Mouse (Mus musculus) brain, embryonic 14.5 days (tissue): Measurements from ENCODE around the gene Nt5dc2. TPM values are rescaled to one million over a fixed set of nuclear protein-coding genes. Genes with fewer than 3 reads are reported as not detected.
A peak's percentile ranks its signal among the peaks of the same experiment; 100 is the strongest.

Experiments used
- DNase-seq: peaks from one replicate; pipeline ENCODE4 v3.0.0-alpha.2; 2011; ENCODE audit warnings: low read depth
- CTCF ChIP-seq: fragments of 200-500 bp; IDR thresholded peaks from 2 replicates; pipeline ENCODE4 v1.5.1; 2012; ENCODE audit warnings: inconsistent platforms, mild to moderate bottlenecking, moderate library complexity, borderline replicate concordance; ENCODE audit not compliant: insufficient read depth, insufficient read length; ENCODE audit errors: extremely low read depth
- POLR2A ChIP-seq: fragments of 200-500 bp; IDR thresholded peaks from 2 replicates; pipeline ENCODE4 v1.6.1; 2012; ENCODE audit warnings: mild to moderate bottlenecking, inconsistent platforms, borderline replicate concordance; ENCODE audit not compliant: poor library complexity, insufficient read depth, insufficient read length, severe bottlenecking; ENCODE audit errors: extremely low read depth
- polyA plus RNA-seq: library from polyadenylated mRNA; depleted of rRNA; stranded (reverse); fragments of >200 nt; gene quantifications from 2 replicates; pipeline ENCODE4 v1.2.3, GENCODE M21; 2012; rRNA removed

Gene Nt5dc2
- polyA plus RNA-seq, result 369 and 407 TPM in 2 replicates

DNA sequence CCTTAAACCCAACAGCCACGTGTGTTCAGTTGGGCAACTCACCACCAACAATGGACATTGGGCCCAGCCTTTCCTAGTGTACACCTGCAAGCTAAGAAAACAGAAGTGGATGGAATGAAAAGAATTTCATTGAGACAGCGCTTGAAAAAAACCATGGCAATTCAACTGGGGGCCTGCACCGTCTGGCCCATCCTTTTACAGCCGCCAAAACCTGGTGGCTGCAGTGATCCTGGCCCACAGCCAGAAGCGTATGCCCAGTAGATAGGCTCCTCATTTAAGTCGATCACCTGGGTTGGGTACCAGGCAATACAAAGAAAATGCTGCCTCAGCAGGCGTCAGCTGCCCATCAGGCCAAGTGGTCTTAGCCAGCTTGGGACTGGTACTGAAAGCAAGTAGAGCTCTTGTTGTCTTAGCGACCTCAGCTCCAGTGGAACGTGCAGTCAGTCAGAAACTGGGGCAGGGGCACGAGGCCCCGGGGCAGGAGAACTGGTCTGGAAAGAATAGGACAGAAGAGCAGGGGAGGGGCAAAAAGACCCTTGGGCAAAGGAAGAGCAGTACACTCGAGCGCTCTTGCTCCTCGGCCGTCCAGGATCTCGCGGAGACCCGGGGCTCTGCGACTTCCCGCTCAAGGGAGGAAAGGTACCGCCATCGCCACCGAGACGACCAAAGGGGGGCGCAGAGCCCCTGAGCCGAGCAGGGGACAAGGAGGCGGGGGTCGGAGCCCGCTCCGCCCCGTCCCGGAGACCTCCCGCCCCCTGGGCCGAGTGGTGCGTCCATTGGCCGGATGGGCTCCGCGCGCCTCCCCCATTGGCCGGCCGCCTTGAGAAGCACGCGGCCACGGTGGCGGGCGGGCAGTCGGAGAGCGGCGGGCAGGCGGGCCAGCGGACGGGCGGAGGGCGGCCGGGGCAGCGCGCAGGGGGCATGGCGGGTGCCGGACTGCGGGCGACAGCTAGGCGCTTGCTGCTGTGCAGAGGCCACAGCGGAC lies at the start of gene Nt5dc2:
Gene Nt5dc2 (plus strand): TSS at position 818 of the 985 bp plus-strand sequence.
- peak; percentile 97 for DNase-seq
- TF ChIP-seq POLR2A (peak; percentile 94), CTCF (peak; percentile 19; the same call in 1 of the 2 replicates)

DNA sequence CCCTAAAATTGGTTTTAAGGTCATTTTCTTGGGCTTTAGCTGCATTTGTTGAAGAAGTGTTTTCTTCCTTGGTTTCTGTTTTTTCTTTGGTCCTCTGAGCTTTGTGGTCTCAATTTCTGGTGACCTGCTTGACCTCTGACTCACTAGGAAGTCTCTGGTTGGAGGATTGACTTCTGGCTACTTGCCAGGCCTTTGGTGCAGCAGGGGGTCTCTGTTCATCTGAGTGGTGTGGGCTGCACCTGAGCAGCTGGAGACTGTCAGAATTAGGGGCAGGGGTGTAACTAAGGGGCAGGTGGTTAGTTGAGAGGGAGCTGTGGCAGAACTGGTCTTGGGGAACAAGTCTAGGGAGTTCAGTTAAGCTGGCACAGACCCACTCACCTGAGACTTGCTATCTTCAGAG lies 49.7 kb upstream of the Nt5dc2 start:
- no peak for DNase-seq
- no peak for TF ChIP-seq CTCF
- no peak for TF ChIP-seq POLR2A

DNA sequence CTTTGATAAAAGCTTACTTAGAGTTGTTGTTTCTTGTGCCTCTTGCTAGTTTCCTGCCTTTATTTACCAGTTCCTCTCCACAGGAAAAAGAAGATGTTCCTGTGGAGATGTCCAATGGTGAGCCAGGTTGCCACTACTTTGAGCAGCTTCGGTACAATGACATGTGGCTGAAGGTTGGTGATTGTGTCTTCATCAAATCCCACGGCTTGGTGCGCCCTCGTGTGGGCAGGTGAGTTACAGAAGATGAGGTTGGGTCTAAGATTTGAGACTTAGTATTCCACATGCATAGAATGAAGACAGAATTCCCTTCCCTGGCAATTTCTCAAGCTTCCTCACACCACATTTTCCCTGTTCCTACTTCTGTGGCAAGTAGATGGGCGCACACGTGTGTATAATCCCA lies 43.4 kb upstream of the Nt5dc2 start:
- no peak for TF ChIP-seq POLR2A
- TF ChIP-seq CTCF, result no peak
- no peak for DNase-seq

DNA sequence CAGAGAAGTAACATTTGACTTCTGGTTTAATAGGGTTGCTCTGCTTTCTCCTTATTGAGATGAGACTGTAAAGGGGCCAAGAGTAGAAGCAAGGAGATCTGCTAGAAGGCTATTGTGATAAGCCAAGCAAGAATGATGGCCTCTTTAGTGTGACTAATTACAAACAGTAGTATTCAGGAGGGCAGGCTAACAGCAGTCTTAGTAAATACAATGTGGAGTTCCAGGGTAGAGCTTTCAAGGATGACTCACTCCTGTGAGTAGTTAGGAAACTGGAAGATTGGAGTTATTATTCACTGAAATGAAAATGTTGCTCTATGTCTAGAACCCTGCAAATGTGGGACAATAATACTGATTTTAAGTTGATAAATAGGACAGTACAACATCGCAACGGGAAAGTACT lies 42.3 kb upstream of the Nt5dc2 start:
- TF ChIP-seq CTCF (no peak), POLR2A (no peak)
- DNase-seq, result no peak

DNA sequence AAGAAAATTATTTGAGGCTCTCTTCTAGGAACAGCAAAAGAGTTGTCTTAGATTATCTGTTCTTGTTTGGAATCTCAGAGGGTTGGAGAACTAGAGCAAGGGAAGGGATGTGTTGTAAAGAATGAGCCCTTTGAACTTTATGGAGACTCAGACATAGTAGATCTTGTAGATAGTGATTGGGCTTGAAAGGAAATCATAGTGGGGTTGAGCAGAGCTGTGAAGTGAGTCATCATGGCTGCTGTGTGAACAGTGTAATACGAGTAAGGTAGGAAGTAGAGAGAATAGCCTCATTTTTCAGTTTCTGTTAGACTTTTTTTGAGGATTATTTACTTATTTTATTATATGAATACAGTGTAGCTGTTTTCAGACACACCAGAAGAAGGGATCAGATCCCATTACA lies 40.9 kb upstream of the Nt5dc2 start:
- TF ChIP-seq POLR2A (no peak), CTCF (no peak)
- DNase-seq, result no peak

DNA sequence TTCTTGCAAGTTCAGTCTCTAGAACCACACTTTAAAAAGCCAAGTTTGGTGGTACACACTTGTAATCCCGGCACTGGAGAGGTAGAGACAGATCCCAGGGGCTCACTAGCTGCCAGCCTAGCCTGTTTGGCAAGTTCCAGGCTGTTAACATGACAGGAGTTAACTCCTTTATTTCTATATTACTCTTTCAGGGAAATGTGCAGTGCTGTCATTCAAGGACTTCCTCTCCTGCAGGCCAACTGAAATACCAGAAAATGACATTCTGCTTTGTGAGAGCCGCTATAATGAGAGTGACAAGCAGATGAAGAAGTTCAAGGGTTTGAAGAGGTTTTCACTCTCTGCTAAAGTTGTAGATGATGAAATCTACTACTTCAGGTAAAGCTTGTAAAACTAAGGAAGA lies 25.7 kb upstream of the Nt5dc2 start:
- DNase-seq, result no peak
- TF ChIP-seq POLR2A (no peak), CTCF (no peak)

DNA sequence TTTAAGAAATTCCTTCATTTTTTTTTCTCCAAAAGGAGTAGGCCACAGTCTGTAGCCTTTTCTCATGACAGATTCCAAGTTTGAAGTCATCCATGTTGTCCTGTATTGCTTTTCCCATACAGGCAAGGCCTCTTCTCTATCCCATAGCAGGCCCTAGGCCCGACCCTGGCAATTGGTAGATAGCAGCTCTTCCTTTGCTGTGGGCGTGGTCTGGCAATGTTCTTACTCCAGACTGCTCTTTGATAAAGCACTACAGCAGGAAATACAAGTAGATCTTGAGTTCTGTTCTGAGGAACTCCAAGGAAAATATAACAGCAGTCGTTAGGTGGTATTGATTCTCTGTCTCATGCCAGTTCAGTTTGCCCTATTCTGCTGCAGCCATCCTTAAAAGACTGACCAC lies 20.2 kb upstream of the Nt5dc2 start:
- no peak for TF ChIP-seq POLR2A
- no peak for TF ChIP-seq CTCF
- no peak for DNase-seq

DNA sequence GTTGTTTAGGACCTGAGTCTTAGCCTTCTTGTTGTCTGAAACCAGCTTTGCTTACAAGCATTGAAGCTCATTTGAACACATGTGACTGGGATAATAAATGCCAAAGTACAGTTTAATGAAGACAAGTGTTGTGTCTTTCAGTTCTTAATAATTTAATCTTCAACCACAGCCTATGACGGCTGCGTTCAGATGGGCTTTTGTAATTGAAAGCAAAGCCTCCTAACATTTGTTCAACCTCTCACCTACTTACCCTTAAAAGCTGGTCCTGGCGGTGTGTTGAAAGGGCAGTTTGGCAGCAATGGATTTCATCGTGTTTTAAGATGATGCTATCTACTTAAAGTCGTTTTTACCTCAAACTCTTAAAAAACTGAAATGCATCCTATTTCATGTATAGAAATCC lies 18.7 kb upstream of the Nt5dc2 start:
- DNase-seq, result no peak
- TF ChIP-seq POLR2A, result no peak
- TF ChIP-seq CTCF, result no peak

DNA sequence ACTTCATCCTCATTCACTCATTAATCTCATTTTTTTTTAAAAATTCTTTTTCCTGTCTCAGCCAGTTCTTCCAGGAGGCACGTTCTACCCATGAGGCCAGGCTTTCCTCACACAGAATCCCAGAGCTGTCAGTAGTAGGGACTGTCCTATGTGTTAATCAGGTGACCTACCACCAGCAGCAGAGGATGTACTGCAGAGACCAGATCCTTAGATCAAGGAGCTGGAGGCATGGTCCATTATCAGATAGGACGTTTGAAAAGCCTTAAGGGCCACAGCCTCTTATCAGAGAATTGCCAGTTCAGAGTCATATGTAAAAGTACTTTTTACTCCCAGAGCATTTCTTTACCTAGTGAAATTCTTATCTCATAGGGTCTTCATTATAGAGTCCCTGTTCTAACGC lies 16.8 kb upstream of the Nt5dc2 start:
- TF ChIP-seq POLR2A (no peak), CTCF (no peak)
- DNase-seq, result no peak

DNA sequence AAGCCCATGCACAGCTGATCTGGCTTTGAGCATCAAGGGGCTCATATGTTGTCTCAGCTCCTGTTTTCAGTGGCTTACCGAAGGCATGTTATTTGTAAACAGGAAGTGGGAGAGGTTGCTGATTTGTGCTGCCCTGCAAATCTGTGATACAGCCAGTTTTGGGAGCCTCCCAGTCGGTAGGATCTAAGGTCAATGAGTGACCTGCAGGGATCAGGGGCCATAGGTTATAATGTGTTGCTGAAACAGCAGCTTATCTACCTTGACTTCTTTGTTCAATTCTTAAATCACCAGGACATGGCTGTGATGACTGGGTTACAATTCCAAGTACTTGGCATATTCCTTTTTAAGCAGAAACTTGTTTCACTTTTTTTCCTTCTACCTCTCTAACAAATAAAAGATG lies 15.3 kb upstream of the Nt5dc2 start:
- DNase-seq, result no peak
- TF ChIP-seq POLR2A (no peak), CTCF (no peak)

DNA sequence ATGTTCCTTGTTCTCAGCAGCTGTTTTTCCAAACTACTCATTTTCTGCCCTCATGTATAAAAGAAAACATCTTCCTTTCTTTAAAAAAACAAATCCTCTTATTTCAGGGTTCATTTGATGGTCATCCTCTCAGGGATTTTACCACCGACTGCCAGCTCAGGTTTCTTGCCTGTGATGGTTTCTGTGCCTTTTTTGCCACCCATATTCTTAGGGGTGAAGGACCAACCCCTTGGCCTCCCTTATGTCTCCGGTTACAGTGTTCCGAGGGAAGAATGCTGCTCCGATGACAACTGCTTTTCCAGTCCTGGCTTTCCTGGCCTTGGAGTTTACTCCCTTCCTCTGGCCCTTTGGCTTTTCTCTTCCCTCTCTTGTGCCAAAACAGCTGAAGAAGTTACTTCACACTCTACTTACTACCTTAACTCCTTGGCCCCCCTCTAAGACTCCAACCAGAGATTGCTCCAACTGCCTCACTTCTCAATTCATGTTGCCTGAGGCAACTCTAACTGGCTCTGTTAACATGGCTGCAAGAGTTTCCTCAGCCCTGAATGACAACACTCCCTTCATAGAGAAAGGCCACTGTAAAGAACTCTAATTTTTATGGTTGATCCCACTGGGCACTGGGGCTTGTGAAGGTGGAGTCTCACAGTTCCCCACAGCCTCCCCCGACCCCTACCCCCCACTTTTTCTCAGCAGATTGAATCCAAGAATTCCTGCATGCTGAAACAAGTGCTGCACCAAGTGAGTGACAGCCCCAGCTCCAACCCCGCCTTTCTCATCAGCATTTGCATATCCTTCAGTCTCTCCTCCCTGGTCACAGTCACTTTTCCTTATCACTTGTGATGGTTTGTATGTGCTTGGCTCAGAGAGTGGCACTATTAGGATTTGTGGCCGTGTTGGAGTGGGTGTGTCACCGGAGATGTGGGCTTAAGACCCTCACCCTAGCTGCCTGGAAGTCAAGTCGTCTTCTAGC lies 5.5 kb upstream of the Nt5dc2 start:
- DNase-seq, result no peak

More for the DNA sequence above, 5.5 kb upstream of the Nt5dc2 start:
- TF ChIP-seq POLR2A (no peak), CTCF (no peak)
